Mouse (Mus musculus): ENCODE measurements around the gene Lonrf3. TPM values are rescaled to one million over a fixed set of nuclear protein-coding genes. Genes with fewer than 3 reads are reported as not detected.

Gene Lonrf3
- polyA plus RNA-seq, 1 experiment from 2014 or later = 0.55 TPM

- DNase-seq (ENCODE audit: low spot score) (no peak), ATAC-seq (ENCODE audit: low FRiP score, low TSS enrichment) (no peak)
- peak; percentile 72 for TF ChIP-seq CTCF (IDR thresholded peaks at IDR 0.05; ENCODE audit: low read depth)
- no peak for TF ChIP-seq EP300 (optimal IDR thresholded peaks at IDR 0.05)
These were observed 65.1 kb downstream of the Lonrf3 start for GRCm38 (mm10) chrX:36393279-36393678.

GRCm38 (mm10) chrX:36400980-36401379 is 72.8 kb downstream of the Lonrf3 start, which contains the start of gene Gm6268:
Gene Gm6268, plus strand, starts transcription at chrX:36401280.
- Histone ChIP-seq H3K27me3 (ENCODE audit: control insufficient read depth, insufficient read depth, low read length) (no peaks in the 10 kb centered on the region), H3K27ac (replicated peaks) (no peak within 1 kb of the TSS), H3K4me3 (ENCODE audit: low read depth, low read length) (no peak within 1 kb of the TSS), H3K36me3 (ENCODE audit: control insufficient read depth, insufficient read depth, low read length) (no peaks in the 10 kb centered on the region), H3K4me1 (replicated peaks; ENCODE audit: control insufficient read depth, insufficient read depth) (no peaks in the 10 kb centered on the region), H3K9me3 (ENCODE audit: control insufficient read depth, low read length) (no peaks in the 10 kb centered on the region), H3K4me2 (replicated peaks; ENCODE audit: low read depth) (no peak within 1 kb of the TSS), H3K9ac (ENCODE audit: low read length) (no peak within 1 kb of the TSS)
- DNase-seq (ENCODE audit: low spot score) (no peak), ATAC-seq (ENCODE audit: low FRiP score, low TSS enrichment) (no peak)
- TF ChIP-seq EP300 (optimal IDR thresholded peaks at IDR 0.05) (no peak), CTCF (IDR thresholded peaks at IDR 0.05; ENCODE audit: low read depth) (no peak)
- WGBS = 90% methylated on average over 13 of the region's 13 CpGs

More at GRCm38 (mm10) chrX:36393279-36393678, 65.1 kb downstream of the Lonrf3 start:
- Histone ChIP-seq H3K27ac (replicated peaks) (no peak overlapping the region), H3K27me3 (ENCODE audit: control insufficient read depth, insufficient read depth, low read length) (no peaks in the 10 kb centered on the region), H3K4me2 (replicated peaks; ENCODE audit: low read depth) (no peak overlapping the region), H3K9ac (ENCODE audit: low read length) (no peak overlapping the region), H3K4me1 (replicated peaks; ENCODE audit: control insufficient read depth, insufficient read depth) (no peaks in the 10 kb centered on the region), H3K9me3 (ENCODE audit: control insufficient read depth, low read length) (no peaks in the 10 kb centered on the region), H3K36me3 (ENCODE audit: control insufficient read depth, insufficient read depth, low read length) (no peaks in the 10 kb centered on the region), H3K4me3 (ENCODE audit: low read depth, low read length) (no peak overlapping the region)
- 25% methylated on average over 6 of the region's 6 CpGs for WGBS

- Histone ChIP-seq H3K36me3 (ENCODE audit: control insufficient read depth, insufficient read depth, low read length) (no peaks in the 10 kb centered on the region), H3K4me1 (replicated peaks; ENCODE audit: control insufficient read depth, insufficient read depth) (no peaks in the 10 kb centered on the region), H3K4me3 (ENCODE audit: low read depth, low read length) (no peak overlapping the region), H3K9me3 (ENCODE audit: control insufficient read depth, low read length) (no peaks in the 10 kb centered on the region), H3K27me3 (ENCODE audit: control insufficient read depth, insufficient read depth, low read length) (no peaks in the 10 kb centered on the region), H3K9ac (ENCODE audit: low read length) (no peak overlapping the region), H3K27ac (replicated peaks) (no peak overlapping the region), H3K4me2 (replicated peaks; ENCODE audit: low read depth) (no peak overlapping the region)
- no peak for DNase-seq (ENCODE audit: low spot score)
- WGBS = 53% methylated on average over 6 of the region's 6 CpGs
- TF ChIP-seq CTCF (IDR thresholded peaks at IDR 0.05; ENCODE audit: low read depth) = peak; percentile 55
- TF ChIP-seq EP300 (optimal IDR thresholded peaks at IDR 0.05) = no peak
- no peak for ATAC-seq (ENCODE audit: low FRiP score, low TSS enrichment)
These were observed 74.2 kb downstream of the Lonrf3 start for GRCm38 (mm10) chrX:36402316-36402715.

Small RNA genes lying within 50 kb of the gene (microRNA-seq; reads per million reads assigned to microRNA genes)
- not detected for gene Gm44485

Other genes with a start within 250 kb of the Lonrf3 start
- gene Il13ra1, start 216.2 kb upstream of the Lonrf3 start, polyA plus RNA-seq (2015; fragmentation: Nextera tagmentation; extraction: Ambion mirVana) = 20.7 and 22.8 TPM in 2 replicates
- gene Zcchc12, start 132.4 kb upstream of the Lonrf3 start, polyA plus RNA-seq (2015; fragmentation: Nextera tagmentation; extraction: Ambion mirVana) = 12.0 and 12.7 TPM in 2 replicates
- not detected in 2 replicates for gene Gm6268, start 72.9 kb downstream of the Lonrf3 start, polyA plus RNA-seq (2015; fragmentation: Nextera tagmentation; extraction: Ambion mirVana)
- gene Gm14569, start 163.5 kb downstream of the Lonrf3 start, polyA plus RNA-seq (2015; fragmentation: Nextera tagmentation; extraction: Ambion mirVana) = not detected in 2 replicates

Measured in stomach, postnatal 0 days (tissue).